11 mouse cellular contexts compared by ENCODE assay signal in the genomic region with DNA sequence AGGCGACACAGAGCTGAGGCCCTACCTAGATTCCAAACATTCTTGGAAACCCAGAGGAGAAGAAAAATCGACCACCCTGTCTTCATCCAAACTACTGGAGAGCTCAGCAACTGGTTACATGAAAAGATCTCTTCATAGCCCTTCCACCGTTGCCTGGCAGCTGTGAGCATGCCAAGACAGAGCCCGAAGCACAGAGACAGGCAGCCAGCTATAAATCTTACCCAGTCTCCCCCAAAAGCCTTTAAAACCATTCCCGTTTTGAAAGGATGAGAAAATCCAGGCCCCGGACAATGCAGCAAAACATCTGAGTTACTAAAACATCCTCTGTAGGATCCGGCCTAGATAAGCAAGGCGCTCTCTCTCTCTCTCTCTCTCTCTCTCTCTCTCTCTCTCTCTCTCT.
DNase-seq lines count a peak whose midpoint lies in the region; ATAC-seq and TF ChIP-seq lines count a peak whose summit lies in the region.
"Had no signal": no experiment of that assay in that cellular context is flagged by ENCODE, and none has a peak within 500 bp of the region (broad histone marks: within the 10 kb centered on the region; RNA-seq: fewer than 3 reads in every experiment).

No protein-coding gene starts in this region.

- peaks cover 11% of the 10 kb centered on the region for H3K36me3 ChIP-seq in kidney, embryonic 16.5 days (ENCODE audit: insufficient read depth, low read length)
- no peaks in the 10 kb centered on the region for H3K36me3 ChIP-seq in forebrain, postnatal 0 days (ENCODE audit: insufficient read depth)
- H3K36me3 ChIP-seq in neural tube, embryonic 13.5 days, result no peaks in the 10 kb centered on the region

- WGBS in kidney, embryonic 16.5 days, result 12% methylated on average over 8 of the region's 8 CpGs
- whole genome bisulfite sequencing in forebrain, postnatal 0 days, result 28% methylated on average over 8 of the region's 8 CpGs
- WGBS in neural tube, embryonic 13.5 days, result 10% methylated on average over 8 of the region's 8 CpGs

- H3K4me1 ChIP-seq in kidney, embryonic 16.5 days (ENCODE audit: insufficient read depth, low read length), result peaks cover 74% of the 10 kb centered on the region
- H3K4me1 ChIP-seq in forebrain, postnatal 0 days (ENCODE audit: insufficient read depth), result 0 out of 2 replicates have a peak, but pooled peaks cover 3% of the 10 kb centered on the region
- H3K4me1 ChIP-seq in neural tube, embryonic 13.5 days (replicated peaks), result peaks cover 83% of the 10 kb centered on the region

- H3K9ac ChIP-seq in kidney, embryonic 16.5 days (replicated peaks; ENCODE audit: low read length), result no peak overlapping the region; the same call in 1 of the 2 replicates
- H3K9ac ChIP-seq in forebrain, postnatal 0 days, result no peak overlapping the region
- no peak overlapping the region for H3K9ac ChIP-seq in neural tube, embryonic 13.5 days

- H3K9me3 ChIP-seq in kidney, embryonic 16.5 days (ENCODE audit: low read length), result no peaks in the 10 kb centered on the region
- H3K9me3 ChIP-seq in forebrain, postnatal 0 days (ENCODE audit: low read length), result no peaks in the 10 kb centered on the region
- no peaks in the 10 kb centered on the region for H3K9me3 ChIP-seq in neural tube, embryonic 13.5 days

- no peak overlapping the region for H3K4me3 ChIP-seq in kidney, embryonic 16.5 days (ENCODE audit: low read length)
- no peak overlapping the region for H3K4me3 ChIP-seq in forebrain, postnatal 0 days (ENCODE audit: low read depth, low read length)
- no peak overlapping the region for H3K4me3 ChIP-seq in neural tube, embryonic 13.5 days

- peak overlapping the region; percentile 66 for H3K27ac ChIP-seq in kidney, embryonic 16.5 days (ENCODE audit: low read length)
- peak overlapping the region; percentile 35 for H3K27ac ChIP-seq in forebrain, postnatal 0 days (ENCODE audit: low read depth, low read length)
- peak overlapping the region; percentile 82 for H3K27ac ChIP-seq in neural tube, embryonic 13.5 days (replicated peaks)

- H3K4me2 ChIP-seq in kidney, embryonic 16.5 days (replicated peaks; ENCODE audit: low read depth, low read length), result no peak overlapping the region
- no peak overlapping the region for H3K4me2 ChIP-seq in forebrain, postnatal 0 days (ENCODE audit: low read depth)
- H3K4me2 ChIP-seq in neural tube, embryonic 13.5 days, result no peak overlapping the region

- DNase-seq in kidney, adult 8-10 months, result no peak
- DNase-seq in ZHBTc4 (ENCODE audit: low read depth, low spot score), result peak; percentile 85
- no peak for DNase-seq in forebrain, postnatal 0 days
- DNase-seq in spleen, postnatal 36 days (ENCODE audit: low spot score in 2 of 2), result no peak
- no peak for DNase-seq in cerebellum, postnatal 14 days
- DNase-seq in adrenal gland, postnatal 10 days, result no peak
- DNase-seq: kidney, postnatal 25 days; right cerebral cortex, postnatal 4 days had no signal

- TF ChIP-seq CTCF in forebrain, postnatal 0 days (IDR thresholded peaks at IDR 0.05; ENCODE audit: low read depth), result no peak

- no peak for ATAC-seq in kidney, embryonic 16.5 days (ENCODE audit: low FRiP score, low TSS enrichment)
- no peak for ATAC-seq in forebrain, postnatal 0 days
- ATAC-seq in neural tube, embryonic 13.5 days (ENCODE audit: low read depth), result peak; percentile 61; the same call in 1 of the 2 replicates
- ATAC-seq: activated CD4-positive, CD25-positive, alpha-beta regulatory T cell, adult 4 months had no signal

- no peaks in the 10 kb centered on the region for H3K27me3 ChIP-seq in kidney, embryonic 16.5 days (ENCODE audit: insufficient read depth, low read length)
- no peaks in the 10 kb centered on the region for H3K27me3 ChIP-seq in forebrain, postnatal 0 days (ENCODE audit: insufficient read depth, low read length)
- no peaks in the 10 kb centered on the region for H3K27me3 ChIP-seq in neural tube, embryonic 13.5 days
